Mouse (Mus musculus) adrenal gland, adult 8-10 months (tissue): Measurements from ENCODE around the gene Ten1. TPM values are rescaled to one million over a fixed set of nuclear protein-coding genes. Genes with fewer than 3 reads are reported as not detected.

Source experiments
- DNase-seq: peaks from one replicate; pipeline ENCODE4 v3.0.0; 2022
- total RNA-seq, 4 experiments: library from RNA; stranded (reverse); gene quantifications; 2 replicates each; pipeline ENCODE4 v1.2.4; 2022

Gene Ten1
- total RNA-seq, 4 experiments from 2014 or later: 20.4 to 26.3 (median 23.6) TPM

DNA sequence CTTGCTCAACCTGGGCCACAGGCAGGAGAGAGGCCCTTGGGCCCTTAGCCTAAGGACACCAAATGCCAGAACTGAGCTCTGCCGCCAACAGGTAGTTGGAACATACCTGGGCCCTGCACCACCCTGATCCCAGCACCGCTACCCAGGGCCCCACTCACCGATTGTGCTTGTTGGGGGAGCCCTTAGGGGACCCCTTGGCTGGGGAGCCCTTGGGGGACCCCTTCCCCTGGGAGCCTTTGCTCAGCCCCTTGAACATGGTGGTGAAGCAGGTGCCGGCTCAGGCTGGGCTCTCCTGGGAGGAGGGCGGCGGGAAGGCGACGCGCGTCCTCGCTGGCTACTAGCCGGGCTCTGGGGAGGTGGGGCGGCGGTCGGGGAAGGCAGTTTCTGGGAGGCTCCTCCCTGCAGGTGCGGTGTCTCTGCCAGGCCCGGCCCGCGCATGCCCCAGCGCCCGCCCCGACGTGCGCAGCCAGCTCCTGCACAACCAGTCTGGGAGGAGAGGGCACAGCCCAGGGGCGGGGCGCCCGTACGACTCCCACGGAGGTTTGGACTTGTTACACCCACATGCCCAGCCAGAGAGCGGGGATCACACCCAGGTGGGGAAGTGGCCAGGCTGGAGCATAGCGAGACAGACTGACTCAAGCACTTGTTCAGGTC lies 39.2 kb downstream of the Ten1 start, which contains the start of gene Evpl:
Gene Evpl (minus strand): TSS at position 336 of the 654 bp plus-strand sequence.
- DNase-seq: no peak

DNA sequence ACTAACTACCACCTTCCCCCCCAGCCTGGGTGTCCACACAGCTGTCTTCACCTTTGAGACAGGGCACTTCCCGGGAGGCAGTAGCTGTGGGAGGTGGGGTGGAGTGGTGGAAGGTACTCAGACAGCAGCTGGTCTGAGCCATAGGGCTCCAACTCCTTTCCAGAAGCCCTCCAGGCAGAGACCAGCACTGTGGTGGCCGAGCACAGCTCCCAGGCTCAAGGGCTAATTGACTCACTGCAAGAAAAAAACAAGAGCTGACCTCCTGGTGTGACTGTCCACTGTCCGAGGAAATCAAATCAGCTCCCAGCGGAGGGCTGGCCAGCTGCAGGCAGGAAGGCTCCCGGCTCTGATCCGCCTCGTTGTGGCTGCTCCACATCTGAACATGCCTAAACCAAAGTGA lies 41.1 kb downstream of the Ten1 start:
- no peak for DNase-seq

- DNase-seq: no peak
Measured at GRCm38 (mm10) chr11:116241744-116242235, 43.1 kb downstream of the Ten1 start.

GRCm38 (mm10) chr11:116244580-116244979 lies 45.9 kb downstream of the Ten1 start:
- no peak for DNase-seq

GRCm38 (mm10) chr11:116245616-116246015 lies 47.0 kb downstream of the Ten1 start:
- no peak for DNase-seq

DNA sequence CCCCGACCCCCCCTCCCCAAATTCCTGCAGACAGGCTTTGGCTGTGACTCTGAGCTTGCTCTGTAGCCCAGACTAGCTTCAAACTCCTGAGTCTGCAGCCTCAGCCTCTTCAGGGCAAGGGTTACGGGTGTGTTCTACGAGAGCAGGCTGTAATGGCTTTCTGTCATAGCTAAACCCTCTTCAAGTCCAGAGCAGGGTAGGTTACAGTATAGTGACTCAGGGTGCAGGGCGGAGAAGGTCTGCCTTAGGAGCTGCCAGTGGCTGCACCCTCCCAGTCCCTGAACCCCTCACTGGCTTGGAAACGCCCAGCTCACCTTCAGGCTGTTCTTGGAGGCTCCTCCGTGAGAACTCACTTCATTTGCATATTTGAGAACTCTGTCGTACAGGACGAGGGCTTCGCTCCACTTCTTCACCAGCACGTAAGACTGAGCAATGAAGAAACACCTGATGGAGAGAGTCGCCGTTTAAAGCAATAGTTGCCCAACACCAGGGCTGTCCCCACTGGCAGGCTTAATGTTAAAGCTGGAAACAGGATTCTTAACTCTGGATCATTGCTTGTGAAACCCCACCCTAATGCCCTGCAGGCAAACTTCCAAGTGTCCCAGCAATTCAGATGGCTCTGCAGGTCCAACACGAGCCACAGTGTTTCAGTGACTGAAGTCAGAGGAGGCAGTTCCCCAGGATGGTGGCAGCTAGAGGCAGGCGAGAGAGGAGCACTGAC lies 49.0 kb downstream of the Ten1 start:
- no peak for DNase-seq

GRCm38 (mm10) chr11:116250898-116251297 lies 52.2 kb downstream of the Ten1 start:
- no peak for DNase-seq

DNA sequence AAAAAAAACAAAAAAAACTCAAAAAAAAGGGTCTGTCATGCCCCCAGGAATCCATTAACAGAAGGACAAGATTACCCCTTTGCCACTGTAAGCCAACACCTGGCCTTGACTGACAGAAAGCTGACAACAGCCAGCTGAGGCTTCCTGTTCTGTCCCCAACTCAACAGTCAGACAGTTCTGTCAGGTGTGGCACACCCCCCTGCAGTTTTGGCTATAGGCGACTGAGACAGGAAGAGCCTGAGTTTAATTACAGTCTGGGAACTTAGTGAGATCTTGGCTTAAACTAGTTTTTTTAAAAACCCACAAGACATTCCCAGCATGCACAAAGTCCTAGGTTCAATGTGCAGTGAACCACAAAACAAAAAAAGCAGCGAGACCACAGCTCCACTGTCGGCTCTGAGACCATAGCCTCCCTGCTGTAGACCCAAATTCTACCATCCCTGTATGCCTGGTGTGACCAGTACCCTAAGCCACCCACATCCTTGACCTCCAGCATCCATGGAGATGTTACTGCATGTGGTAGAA lies 54.5 kb downstream of the Ten1 start:
- no peak for DNase-seq

DNA sequence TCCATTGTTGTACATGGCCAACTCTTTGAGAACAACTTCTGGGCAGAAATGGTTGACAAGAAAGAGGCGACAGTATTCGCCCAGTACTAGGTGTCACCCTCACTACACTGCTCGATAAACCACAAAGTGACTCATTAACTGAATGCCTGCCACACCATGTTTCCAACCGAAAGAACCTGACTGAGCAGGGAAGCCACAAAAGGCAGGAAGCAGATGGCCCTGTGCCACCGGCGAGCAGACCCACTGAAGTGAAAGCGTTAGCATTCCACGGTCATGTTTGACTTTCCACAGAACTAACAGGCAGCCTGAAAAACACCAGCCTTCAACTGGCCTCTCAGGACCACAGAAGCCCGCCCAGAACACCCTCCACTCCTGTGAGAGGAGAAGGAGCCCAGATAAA lies 56.0 kb downstream of the Ten1 start:
- DNase-seq: no peak

DNA sequence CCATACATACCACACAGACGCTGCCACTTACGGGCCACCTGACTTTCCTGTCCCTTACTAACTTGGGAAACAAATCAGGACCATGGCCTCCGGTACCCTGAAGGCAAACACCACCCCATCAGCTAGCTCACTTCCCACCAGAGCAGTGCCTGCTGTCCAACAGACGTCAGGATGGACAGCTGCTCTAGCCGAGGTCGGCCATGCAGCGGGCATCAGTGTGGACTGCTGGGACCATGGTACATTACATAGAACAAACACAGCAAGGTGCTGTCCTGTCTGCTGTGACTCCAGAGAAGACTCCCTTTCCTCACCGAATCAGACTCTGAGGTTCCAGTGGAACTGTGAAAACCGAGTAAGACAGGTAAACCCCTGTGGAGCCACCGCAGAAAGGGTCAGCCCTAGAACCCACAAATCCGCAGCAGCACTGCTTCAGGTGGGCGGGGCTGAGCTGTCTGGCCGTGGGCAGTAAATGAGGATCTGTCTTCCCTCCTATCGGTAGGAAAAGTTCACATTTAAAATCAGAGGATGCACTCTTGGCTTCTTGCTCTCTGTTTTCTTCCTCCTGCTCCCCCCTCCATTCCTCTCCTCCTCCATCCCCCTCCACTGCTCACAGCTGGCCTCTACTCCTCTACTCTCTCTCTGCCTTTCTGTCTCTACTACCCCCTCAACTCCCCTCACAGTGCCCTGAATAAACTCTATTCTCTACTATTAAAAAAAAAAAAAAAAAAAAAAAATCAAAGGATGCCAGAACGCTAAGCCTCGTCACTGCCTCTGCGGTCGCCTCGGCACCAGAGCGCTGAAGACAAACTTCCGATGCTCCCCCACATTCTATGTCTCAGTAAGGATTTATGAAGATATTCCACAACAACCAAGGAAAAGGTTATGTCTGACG lies 56.7 kb downstream of the Ten1 start:
- DNase-seq: no peak

DNA sequence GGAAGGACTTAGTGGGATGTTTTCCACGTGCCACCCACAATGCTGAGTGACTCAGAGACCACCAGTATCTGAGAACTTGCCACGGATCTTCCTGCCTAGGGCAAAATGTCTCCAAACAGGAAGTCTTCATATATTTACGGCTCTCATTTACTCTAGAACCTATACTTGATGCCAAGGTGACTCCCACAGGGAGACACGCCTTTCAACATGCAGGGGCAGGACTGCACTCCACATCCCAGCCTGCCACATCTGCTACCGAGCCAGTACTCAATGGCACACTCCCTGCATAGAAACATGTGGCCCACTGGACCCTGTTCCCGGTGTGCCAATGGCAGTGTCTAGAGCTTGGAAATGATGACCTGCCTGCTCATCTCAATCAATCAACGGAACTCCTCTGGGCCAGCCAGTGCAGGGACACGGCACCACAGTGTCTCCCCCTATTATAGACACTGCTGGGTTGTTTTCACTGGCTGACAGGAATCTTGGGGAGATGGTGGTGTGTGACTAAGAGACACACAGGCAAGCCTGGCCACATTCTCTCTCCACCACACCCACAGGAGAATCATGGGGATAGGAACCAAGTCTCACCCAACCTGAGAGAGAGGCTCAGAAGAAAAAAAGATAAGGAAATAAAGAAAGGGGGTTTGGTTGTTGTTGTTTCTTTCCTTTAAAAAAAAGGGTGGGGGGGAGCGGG lies 57.5 kb downstream of the Ten1 start:
- DNase-seq: no peak

DNA sequence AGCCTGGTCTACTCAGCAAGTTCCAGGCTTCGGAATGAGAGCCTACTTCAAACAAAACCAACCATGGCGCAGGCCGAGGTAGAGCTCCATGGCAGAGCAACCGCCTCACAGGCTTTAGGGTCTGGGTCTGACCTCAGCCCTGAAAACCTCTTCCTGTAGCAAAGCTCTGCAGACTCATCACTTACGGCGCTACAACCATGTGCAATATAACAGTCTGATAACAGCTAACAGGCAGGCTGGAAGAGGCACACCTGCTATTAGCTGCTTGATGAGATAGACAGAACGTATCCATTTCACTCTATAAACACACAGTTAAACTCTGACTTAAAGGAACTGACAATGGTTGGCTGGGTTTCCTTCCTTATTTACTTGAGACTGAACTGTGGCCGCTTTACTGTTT lies 60.8 kb downstream of the Ten1 start:
- DNase-seq: no peak

GRCm38 (mm10) chr11:116260259-116260658 lies 61.6 kb downstream of the Ten1 start:
- no peak for DNase-seq

Other genes with a start within 250 kb of the Ten1 start
- 1 to 10 TPM; 3.5 to 5.1 (median 3.9) TPM for gene Itgb4, start 224.1 kb upstream of the Ten1 start, total RNA-seq
- gene Galk1, start 186.1 kb upstream of the Ten1 start, total RNA-seq: 10 to 100 TPM; 37.3 to 55.6 (median 46.4) TPM
- 100 to 1,000 TPM; 302 to 413 (median 377) TPM for gene H3f3b, start 170.9 kb upstream of the Ten1 start, total RNA-seq
- 10 to 100 TPM; 19.7 to 45.2 (median 29.6) TPM for gene Unk, start 168.5 kb upstream of the Ten1 start, total RNA-seq
- 1 to 10 TPM in 3 of 4 experiments, under 1 TPM in 1; 0.75 to 1.6 (median 1.4) TPM for gene Unc13d, start 120.9 kb upstream of the Ten1 start, total RNA-seq
- 100 to 1,000 TPM; 194 to 199 (median 196) TPM for gene Wbp2, start 111.9 kb upstream of the Ten1 start, total RNA-seq
- gene Trim47, start 71.6 kb upstream of the Ten1 start, total RNA-seq: 10 to 100 TPM; 11.1 to 20.4 (median 16.4) TPM
- gene Trim65, start 67.7 kb upstream of the Ten1 start, total RNA-seq: 10 to 100 TPM in 3 of 4 experiments, 1 to 10 TPM in 1; 9.6 to 13.7 (median 13.1) TPM
- gene Mrpl38, start 60.0 kb upstream of the Ten1 start, total RNA-seq: 100 to 1,000 TPM in 3 of 4 experiments, 10 to 100 TPM in 1; 97.5 to 112 (median 107) TPM
- gene Fbf1, start 30.7 kb upstream of the Ten1 start, total RNA-seq: 10 to 100 TPM; 47.7 to 69.4 (median 52.4) TPM
- gene Acox1, start 190 bp downstream of the Ten1 start, total RNA-seq: 100 to 1,000 TPM; 158 to 197 (median 185) TPM
- 1 to 10 TPM; 1.0 to 2.4 (median 2.1) TPM for gene Evpl, start 39.2 kb downstream of the Ten1 start, total RNA-seq
- gene Srp68, start 75.4 kb downstream of the Ten1 start, total RNA-seq: 10 to 100 TPM; 75.4 to 88.7 (median 83.0) TPM
- gene Galr2, start 82.1 kb downstream of the Ten1 start, total RNA-seq: under 1 TPM in 3 of 4 experiments, not detected in 1; 0.12 to 0.28 (median 0.13) TPM
- 10 to 100 TPM; 61.0 to 83.9 (median 72.6) TPM for gene Exoc7, start 108.4 kb downstream of the Ten1 start, total RNA-seq
- under 1 TPM in 2 of 4 experiments, not detected in 2; 0.09 to 0.21 TPM for gene Foxj1, start 136.5 kb downstream of the Ten1 start, total RNA-seq
- gene Rnf157, start 214.2 kb downstream of the Ten1 start, total RNA-seq: 10 to 100 TPM in 2 of 4 experiments, 1 to 10 TPM in 2; 4.8 to 16.9 (median 9.3) TPM
- gene Ubald2, start 235.2 kb downstream of the Ten1 start, total RNA-seq: 10 to 100 TPM; 26.1 to 36.2 (median 29.8) TPM